Mouse (Mus musculus) forebrain, embryonic 16.5 days (tissue): ENCODE measurements around the gene Slc25a12. TPM values are rescaled to one million over a fixed set of nuclear protein-coding genes. Genes with fewer than 3 reads are reported as not detected.
A peak's percentile ranks its signal among the peaks of the same experiment; 100 is the strongest.

Source experiments
- ATAC-seq: fragments of 200-750 bp; cut with Nextera tagmentation; 2 replicates; pipeline ENCODE4 v1.8.0; 2017; ENCODE audit warnings: mild to moderate bottlenecking, moderate library complexity
- H3K27ac ChIP-seq: fragments of 300-500 bp; sonication (generic); 2 replicates; pipeline ENCODE4 v1.5.1; 2014; ENCODE audit warnings: low read length, control low read depth
- H3K27me3 ChIP-seq: fragments of 300-500 bp; sonication (generic); replicated peaks from 2 replicates; pipeline ENCODE4 v1.6.1; 2014; ENCODE audit warnings: low read length; ENCODE audit not compliant: control insufficient read depth, insufficient read depth
- H3K36me3 ChIP-seq: fragments of 300-500 bp; sonication (generic); 2 replicates; pipeline ENCODE4 v1.6.1; 2014; ENCODE audit not compliant: control insufficient read depth, insufficient read depth
- H3K4me1 ChIP-seq: fragments of 300-500 bp; sonication (generic); replicated peaks from 2 replicates; pipeline ENCODE4 v1.6.1; 2014; ENCODE audit warnings: low read length; ENCODE audit not compliant: control insufficient read depth, insufficient read depth
- H3K4me2 ChIP-seq: fragments of 300-500 bp; sonication (generic); 2 replicates; pipeline ENCODE4 v1.6.1; 2014; ENCODE audit warnings: mild to moderate bottlenecking, low read length, control low read depth
- H3K4me3 ChIP-seq: fragments of 300-500 bp; sonication (generic); replicated peaks from 2 replicates; pipeline ENCODE4 v1.5.1; 2014; ENCODE audit warnings: mild to moderate bottlenecking, low read length, control low read depth
- H3K9ac ChIP-seq: fragments of 300-500 bp; sonication (generic); replicated peaks from 2 replicates; pipeline ENCODE4 v1.6.1; 2014; ENCODE audit warnings: low read depth, low read length, control low read depth
- H3K9me3 ChIP-seq: fragments of 300-500 bp; sonication (generic); 2 replicates; pipeline ENCODE4 v1.6.1; 2016; ENCODE audit warnings: low read length; ENCODE audit not compliant: control insufficient read depth
- WGBS: fragments of 180-500 bp; shearing (Covaris S2); extraction: QIAGEN DNeasy Blood & Tissue Kit; methylation state at CpG from one replicate; pipeline ENCODE4 v1.1.7; 2014; 5-methylcytosine and 5-hydroxymethylcytosine counted together
- polyA plus RNA-seq: library from polyadenylated mRNA; unstranded; fragments of >200 nt; fragmentation: Nextera tagmentation; extraction: Ambion mirVana; gene quantifications from 2 replicates; pipeline ENCODE4 v1.2.1, GENCODE M21; 2015

Slc25a12 gene
- polyA plus RNA-seq, 1 experiment from 2014 or later: 86.7 TPM

- Histone ChIP-seq H3K4me1 (no peaks in the 10 kb centered on the region), H3K4me2 (no peak overlapping the region), H3K9ac (no peak overlapping the region), H3K27me3 (no peaks in the 10 kb centered on the region), H3K36me3 (peaks cover 11% of the 10 kb centered on the region; the same call in 1 of the 2 replicates), H3K9me3 (no peaks in the 10 kb centered on the region), H3K4me3 (no peak overlapping the region), H3K27ac (no peak overlapping the region)
- no peak for ATAC-seq
- 86% methylated on average over 7 of the region's 7 CpGs for WGBS
Observed at GRCm38 (mm10) chr2:71323886-71324285, 43.7 kb downstream of the Slc25a12 start.

GRCm38 (mm10) chr2:71321486-71321885 is 46.1 kb downstream of the Slc25a12 start:
- H3K9me3 ChIP-seq: no peaks in the 10 kb centered on the region
- no peak overlapping the region for H3K27ac ChIP-seq
- no peak for ATAC-seq
- H3K36me3 ChIP-seq: peaks cover 8% of the 10 kb centered on the region; the same call in 1 of the 2 replicates
- no peaks in the 10 kb centered on the region for H3K4me1 ChIP-seq
- no peak overlapping the region for H3K9ac ChIP-seq
- WGBS: 92% methylated on average over 3 of the region's 3 CpGs
- H3K4me3 ChIP-seq: no peak overlapping the region
- no peaks in the 10 kb centered on the region for H3K27me3 ChIP-seq
- no peak overlapping the region for H3K4me2 ChIP-seq

GRCm38 (mm10) chr2:71316116-71316789 is 51.3 kb downstream of the Slc25a12 start:
- no peak overlapping the region for H3K9ac ChIP-seq
- H3K4me2 ChIP-seq: no peak overlapping the region
- 96% methylated on average over 3 of the region's 3 CpGs for WGBS
- H3K9me3 ChIP-seq: no peaks in the 10 kb centered on the region
- no peaks in the 10 kb centered on the region for H3K4me1 ChIP-seq
- no peaks in the 10 kb centered on the region for H3K27me3 ChIP-seq
- H3K4me3 ChIP-seq: no peak overlapping the region
- H3K27ac ChIP-seq: no peak overlapping the region
- H3K36me3 ChIP-seq: peaks cover 17% of the 10 kb centered on the region
- no peak for ATAC-seq

GRCm38 (mm10) chr2:71315022-71315421 is 52.5 kb downstream of the Slc25a12 start:
- no peaks in the 10 kb centered on the region for H3K27me3 ChIP-seq
- H3K9ac ChIP-seq: no peak overlapping the region
- H3K36me3 ChIP-seq: peaks cover 20% of the 10 kb centered on the region
- H3K9me3 ChIP-seq: no peaks in the 10 kb centered on the region
- no peak overlapping the region for H3K27ac ChIP-seq
- no peak overlapping the region for H3K4me3 ChIP-seq
- no peak overlapping the region for H3K4me2 ChIP-seq
- no peak for ATAC-seq
- 71% methylated on average over 14 of the region's 14 CpGs for WGBS
- no peaks in the 10 kb centered on the region for H3K4me1 ChIP-seq

- Histone ChIP-seq H3K9me3 (no peaks in the 10 kb centered on the region), H3K4me2 (no peak overlapping the region), H3K36me3 (peaks cover 18% of the 10 kb centered on the region), H3K4me1 (peaks cover 1% of the 10 kb centered on the region), H3K4me3 (no peak overlapping the region), H3K9ac (no peak overlapping the region), H3K27ac (no peak overlapping the region), H3K27me3 (no peaks in the 10 kb centered on the region)
- ATAC-seq: no peak
- WGBS: 83% methylated on average over 6 of the region's 6 CpGs
Observed at GRCm38 (mm10) chr2:71314080-71314479, 53.5 kb downstream of the Slc25a12 start.

GRCm38 (mm10) chr2:71312067-71312466 is 55.5 kb downstream of the Slc25a12 start:
- no peak for ATAC-seq
- Histone ChIP-seq H3K9ac (no peak overlapping the region), H3K27me3 (no peaks in the 10 kb centered on the region), H3K36me3 (peaks cover 18% of the 10 kb centered on the region), H3K27ac (no peak overlapping the region), H3K4me2 (no peak overlapping the region), H3K4me3 (no peak overlapping the region), H3K4me1 (peaks cover 5% of the 10 kb centered on the region), H3K9me3 (no peaks in the 10 kb centered on the region)
- 74% methylated on average over 10 of the region's 10 CpGs for WGBS

GRCm38 (mm10) chr2:71309726-71310125 is 57.8 kb downstream of the Slc25a12 start:
- H3K4me2 ChIP-seq: no peak overlapping the region
- H3K4me1 ChIP-seq: peaks cover 14% of the 10 kb centered on the region
- H3K27ac ChIP-seq: no peak overlapping the region
- WGBS: 23% methylated on average over 2 of the region's 2 CpGs
- no peak overlapping the region for H3K4me3 ChIP-seq
- H3K36me3 ChIP-seq: peaks cover 18% of the 10 kb centered on the region
- H3K9me3 ChIP-seq: no peaks in the 10 kb centered on the region
- no peaks in the 10 kb centered on the region for H3K27me3 ChIP-seq
- ATAC-seq: no peak
- no peak overlapping the region for H3K9ac ChIP-seq

GRCm38 (mm10) chr2:71306357-71306756 is 61.2 kb downstream of the Slc25a12 start:
- H3K4me2 ChIP-seq: no peak overlapping the region
- H3K36me3 ChIP-seq: peaks cover 5% of the 10 kb centered on the region; the same call in 1 of the 2 replicates
- H3K27ac ChIP-seq: no peak overlapping the region
- ATAC-seq: no peak
- H3K9me3 ChIP-seq: no peaks in the 10 kb centered on the region
- peaks cover 23% of the 10 kb centered on the region for H3K4me1 ChIP-seq
- no peaks in the 10 kb centered on the region for H3K27me3 ChIP-seq
- H3K9ac ChIP-seq: no peak overlapping the region
- H3K4me3 ChIP-seq: no peak overlapping the region

GRCm38 (mm10) chr2:71304821-71305220 is 62.7 kb downstream of the Slc25a12 start:
- 29% methylated on average over 3 of the region's 3 CpGs for WGBS

More at GRCm38 (mm10) chr2:71304821-71305220, 62.7 kb downstream of the Slc25a12 start:
- Histone ChIP-seq H3K4me2 (no peak overlapping the region), H3K4me3 (no peak overlapping the region), H3K36me3 (no peaks in the 10 kb centered on the region; the same call in 1 of the 2 replicates), H3K9me3 (no peaks in the 10 kb centered on the region), H3K27me3 (no peaks in the 10 kb centered on the region), H3K4me1 (peaks cover 24% of the 10 kb centered on the region), H3K27ac (no peak overlapping the region), H3K9ac (no peak overlapping the region)
- peak; percentile 72; the same call in 1 of the 2 replicates for ATAC-seq
